Mouse (Mus musculus) lung, postnatal 0 days (tissue): Measurements from ENCODE around the gene Galnt9.

Experiments used
- CTCF ChIP-seq: IDR thresholded peaks from 2 replicates; pipeline ENCODE4 v1.5.1; 2016; ENCODE audit warnings: antibody characterized with exemption, mild to moderate bottlenecking
- EP300 ChIP-seq: IDR thresholded peaks from 2 replicates; pipeline ENCODE4 v1.6.1; 2016; ENCODE audit warnings: antibody characterized with exemption, mild to moderate bottlenecking, control low read depth

DNA sequence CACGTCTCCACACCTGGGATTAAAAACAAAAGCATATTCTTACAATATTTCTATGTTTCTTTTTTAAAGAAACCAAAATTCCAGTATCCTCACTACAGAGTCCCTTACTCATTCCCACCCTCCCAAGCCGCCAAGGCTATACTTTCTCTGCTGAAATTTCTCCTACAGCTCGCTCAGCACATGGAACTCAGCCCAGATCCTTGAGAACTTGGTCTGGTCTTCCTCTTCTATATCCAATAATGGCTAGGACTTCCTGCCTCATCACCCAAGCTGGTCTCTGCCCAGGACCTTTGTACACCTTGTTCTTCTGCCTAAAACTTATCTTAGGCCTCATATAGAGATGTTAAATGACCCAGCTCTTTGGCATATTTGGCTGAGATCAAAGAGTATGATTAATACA, 37.3 kb upstream of the Galnt9 start:
- no peak for TF ChIP-seq CTCF
- no peak for TF ChIP-seq EP300
